Mouse (Mus musculus) colon, adult 2 months (tissue): ENCODE measurements around the gene Olfr222. TPM values are rescaled to one million over a fixed set of nuclear protein-coding genes. Genes with fewer than 3 reads are reported as not detected.

ENCODE experiments used
- polyA plus RNA-seq: library from polyadenylated mRNA; depleted of rRNA; stranded (reverse); fragments of >200 nt; gene quantifications from 2 replicates; pipeline ENCODE4 v1.2.3, GENCODE M21; 2012; rRNA removed

The Olfr222 gene
- polyA plus RNA-seq = not detected in 2 replicates

GRCm38 (mm10) chr11:59576135-59576534 lies at the start of gene Olfr222:
Gene Olfr222, minus strand, starts transcription at chr11:59576235.

DNA sequence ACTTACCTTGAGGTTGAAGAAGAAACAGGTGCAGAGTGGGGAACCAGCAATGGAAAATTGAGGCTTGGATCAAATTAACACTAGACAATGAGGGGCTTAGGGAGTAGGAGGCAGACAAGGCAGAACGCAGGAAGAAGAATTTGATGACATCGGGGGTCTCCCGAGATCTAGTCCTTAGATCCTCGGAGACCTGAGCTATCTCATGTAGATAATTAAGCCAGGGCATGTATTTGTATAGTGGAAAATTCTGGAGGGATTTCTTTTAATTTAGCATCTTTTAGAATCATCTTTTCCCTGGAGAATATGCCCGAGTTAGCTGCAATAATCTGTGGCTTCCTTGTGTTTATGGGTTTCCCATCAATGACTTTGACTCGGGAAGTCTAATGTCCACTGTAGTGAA lies 17.2 kb upstream of the Olfr222 start, which contains the start of gene Olfr223:
TSS of gene Olfr223 (minus strand) at position 101 of the 400 bp plus-strand sequence.

GRCm38 (mm10) chr11:59541324-59541723 lies 34.7 kb downstream of the Olfr222 start, which contains the start of gene Nlrp3:
Gene Nlrp3, plus strand, starts transcription at chr11:59541568.

GRCm38 (mm10) chr11:59526472-59527080 lies 49.5 kb downstream of the Olfr222 start, which contains the start of gene Zkscan17:
Gene Zkscan17, minus strand, starts transcription at chr11:59526751.

Other genes with a start within 250 kb of the Olfr222 start
- gene Prss38, start 200.6 kb downstream of the Olfr222 start, polyA plus RNA-seq = not detected in 2 replicates
- gene Jmjd4, start 126.2 kb downstream of the Olfr222 start, polyA plus RNA-seq = 3.7 and 4.3 TPM in 2 replicates
- 25.8 and 30.7 TPM in 2 replicates for gene Snap47, start 125.0 kb downstream of the Olfr222 start, polyA plus RNA-seq
- 0.14 and 0.21 TPM in 2 replicates for gene Zfp867, start 103.8 kb downstream of the Olfr222 start, polyA plus RNA-seq
- 6.5 and 10.6 TPM in 2 replicates for gene Zkscan17, start 49.5 kb downstream of the Olfr222 start, polyA plus RNA-seq
- 0.19 and 0.21 TPM in 2 replicates for gene Nlrp3, start 34.7 kb downstream of the Olfr222 start, polyA plus RNA-seq
- not detected in 2 replicates for gene Olfr223, start 17.1 kb upstream of the Olfr222 start, polyA plus RNA-seq
- 90.4 and 97.4 TPM in 2 replicates for gene Mprip, start 85.1 kb upstream of the Olfr222 start, polyA plus RNA-seq
- 1.2 TPM in 2 replicates for gene Pld6, start 211.4 kb upstream of the Olfr222 start, polyA plus RNA-seq
- 31.9 and 36.8 TPM in 2 replicates for gene Flcn, start 233.8 kb upstream of the Olfr222 start, polyA plus RNA-seq